19 mouse cellular contexts compared by ENCODE assay signal in the genomic region with DNA sequence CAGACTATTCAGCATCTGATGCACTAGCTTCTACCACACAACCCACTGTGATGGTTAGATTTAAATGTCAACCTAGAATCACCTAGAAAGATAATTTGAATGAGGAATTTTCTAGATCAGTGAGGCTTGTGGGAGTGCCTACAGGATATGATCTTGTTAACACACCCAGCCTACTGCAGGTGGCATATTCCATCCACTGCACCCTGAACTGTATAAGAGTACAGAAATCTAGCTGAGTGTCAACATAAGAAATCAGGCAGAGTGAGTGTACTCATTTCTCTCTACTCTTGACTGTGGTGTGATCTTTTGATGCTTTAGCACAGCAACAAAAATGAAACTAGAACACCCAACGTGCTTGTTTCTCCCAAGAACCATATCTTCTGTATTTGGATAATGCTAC.
"Had no signal": no experiment of that assay in that cellular context is flagged by ENCODE, and none has a peak within 500 bp of the region (broad histone marks: within the 10 kb centered on the region; RNA-seq: fewer than 3 reads in every experiment).

No protein-coding gene starts in this region.

- H3K27ac ChIP-seq: kidney, embryonic 15.5 days; left cerebral cortex, adult 2 months; liver, embryonic 13.5 days; midbrain, embryonic 12.5 days; neural tube, embryonic 12.5 days; neural tube, embryonic 15.5 days; stomach, postnatal 0 days had no signal

- H3K27me3 ChIP-seq: kidney, embryonic 15.5 days; liver, embryonic 13.5 days; midbrain, embryonic 12.5 days; neural tube, embryonic 12.5 days; neural tube, embryonic 15.5 days had no signal

- H3K4me2 ChIP-seq: kidney, embryonic 15.5 days; liver, embryonic 13.5 days; midbrain, embryonic 12.5 days; neural tube, embryonic 12.5 days; neural tube, embryonic 15.5 days had no signal

- H3K4me3 ChIP-seq: kidney, embryonic 15.5 days; left cerebral cortex, adult 2 months; liver, embryonic 13.5 days; midbrain, embryonic 12.5 days; neural tube, embryonic 12.5 days; neural tube, embryonic 15.5 days had no signal

- H3K9ac ChIP-seq: kidney, embryonic 15.5 days; liver, embryonic 13.5 days; midbrain, embryonic 12.5 days; neural tube, embryonic 12.5 days; neural tube, embryonic 15.5 days had no signal

- H3K36me3 ChIP-seq: kidney, embryonic 15.5 days; liver, embryonic 13.5 days; midbrain, embryonic 12.5 days; neural tube, embryonic 12.5 days; neural tube, embryonic 15.5 days had no signal

- H3K9me3 ChIP-seq: kidney, embryonic 15.5 days; liver, embryonic 13.5 days; midbrain, embryonic 12.5 days; neural tube, embryonic 12.5 days; neural tube, embryonic 15.5 days had no signal

- H3K4me1 ChIP-seq: kidney, embryonic 15.5 days; midbrain, embryonic 12.5 days; neural tube, embryonic 12.5 days; neural tube, embryonic 15.5 days had no signal

- DNase-seq: kidney, adult 11 months; kidney, adult 8-10 months; kidney, postnatal 10 days; kidney, postnatal 36 days; layer of hippocampus, postnatal 36 days; liver, embryonic 13.5 days; lung, adult 2 months; lung, postnatal 14 days; lung, postnatal 4 days; retina, postnatal 1 day; right cerebral cortex, postnatal 25 days; thymus, postnatal 14 days; thymus, postnatal 4 days had no signal
